ENCODE assay signal across 10 mouse cellular contexts in the genomic region with DNA sequence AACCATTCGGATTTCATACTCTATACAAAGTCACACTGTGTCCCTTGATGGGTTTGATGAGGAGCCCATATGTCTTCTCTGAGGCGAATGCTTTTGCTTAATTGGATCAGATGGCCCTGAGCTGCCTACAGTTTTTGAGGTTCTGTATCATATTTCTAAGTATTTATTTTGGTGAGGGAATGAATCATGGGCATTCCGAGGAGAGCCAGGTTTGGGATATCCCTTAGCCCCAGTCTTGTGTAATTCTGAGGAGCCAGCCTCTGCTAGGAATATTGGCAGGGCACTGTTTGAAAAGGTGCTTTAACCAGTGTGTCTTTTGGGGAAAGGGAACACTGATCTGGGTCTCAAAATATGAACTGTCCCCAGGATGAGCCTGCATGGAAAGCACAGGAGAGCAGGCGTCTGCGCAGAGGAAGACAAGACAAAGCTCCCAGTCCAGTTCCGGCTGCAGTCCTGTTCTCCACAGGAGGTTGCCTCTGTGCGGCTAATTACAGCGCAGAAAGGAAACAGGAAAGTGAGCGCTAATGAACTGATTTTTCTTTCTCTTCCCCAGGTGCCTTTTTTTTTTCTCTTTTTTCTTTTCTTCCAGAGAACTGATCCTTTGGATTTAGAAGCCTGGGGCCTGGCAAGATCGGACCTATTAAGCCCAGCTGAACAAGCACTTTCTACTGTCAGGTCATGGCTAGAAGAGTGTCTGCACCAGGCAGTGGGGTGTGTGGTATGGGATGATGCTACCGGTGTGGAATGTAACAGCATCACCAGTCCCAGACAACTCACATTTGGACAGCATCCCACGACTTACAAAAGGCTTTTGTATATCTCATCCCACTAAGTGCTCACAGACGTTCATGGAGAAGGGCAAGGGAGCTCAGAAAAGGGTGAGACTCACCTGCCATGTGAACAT.
DNase-seq lines count a peak whose midpoint lies in the region; ATAC-seq and TF ChIP-seq lines count a peak whose summit lies in the region.
"Had no signal": no experiment of that assay in that cellular context is flagged by ENCODE, and none has a peak within 500 bp of the region (broad histone marks: within the 10 kb centered on the region; RNA-seq: fewer than 3 reads in every experiment).

No protein-coding gene starts in this region.

- H3K27ac ChIP-seq in liver, embryonic 11.5 days (ENCODE audit: low read depth, low read length), result no peak overlapping the region
- H3K27ac ChIP-seq in liver, embryonic 12.5 days, result no peak overlapping the region
- H3K27ac ChIP-seq in forebrain, embryonic 13.5 days, result peak overlapping the region; percentile 14
- H3K27ac ChIP-seq in midbrain, postnatal 0 days (ENCODE audit: low read depth, low read length), result no peak overlapping the region
- H3K27ac ChIP-seq: liver, embryonic 14.5 days had no signal

- H3K9me3 ChIP-seq in liver, embryonic 11.5 days (ENCODE audit: control insufficient read depth, low read length), result no peaks in the 10 kb centered on the region
- no peaks in the 10 kb centered on the region for H3K9me3 ChIP-seq in liver, embryonic 12.5 days (replicated peaks)
- no peaks in the 10 kb centered on the region for H3K9me3 ChIP-seq in forebrain, embryonic 13.5 days (replicated peaks)
- H3K9me3 ChIP-seq in midbrain, postnatal 0 days (ENCODE audit: low read length), result no peaks in the 10 kb centered on the region

- H3K36me3 ChIP-seq in liver, embryonic 11.5 days (ENCODE audit: control insufficient read depth, insufficient read depth, low read length), result no peaks in the 10 kb centered on the region
- H3K36me3 ChIP-seq in liver, embryonic 12.5 days, result no peaks in the 10 kb centered on the region
- H3K36me3 ChIP-seq in forebrain, embryonic 13.5 days (ENCODE audit: poor library complexity, severe bottlenecking), result no peaks in the 10 kb centered on the region
- no peaks in the 10 kb centered on the region for H3K36me3 ChIP-seq in midbrain, postnatal 0 days (ENCODE audit: insufficient read depth, low read length)

- H3K4me2 ChIP-seq in liver, embryonic 11.5 days, result no peak overlapping the region
- no peak overlapping the region for H3K4me2 ChIP-seq in liver, embryonic 12.5 days
- H3K4me2 ChIP-seq in forebrain, embryonic 13.5 days, result no peak overlapping the region
- no peak overlapping the region for H3K4me2 ChIP-seq in midbrain, postnatal 0 days (ENCODE audit: low read depth, low read length, poor library complexity, severe bottlenecking)

- WGBS in liver, embryonic 11.5 days, result 57% methylated on average over 13 of the region's 13 CpGs
- WGBS in liver, embryonic 12.5 days (ENCODE audit: insufficient replicate concordance), result 59% methylated on average over 13 of the region's 13 CpGs
- 13% methylated on average over 13 of the region's 13 CpGs for WGBS in forebrain, embryonic 13.5 days
- WGBS in midbrain, postnatal 0 days, result 33% methylated on average over 13 of the region's 13 CpGs

- TF ChIP-seq CTCF in midbrain, postnatal 0 days (IDR thresholded peaks at IDR 0.05), result no peak

- H3K27me3 ChIP-seq in liver, embryonic 11.5 days (replicated peaks; ENCODE audit: control insufficient read depth, insufficient read depth, low read length), result no peaks in the 10 kb centered on the region
- no peaks in the 10 kb centered on the region for H3K27me3 ChIP-seq in liver, embryonic 12.5 days (replicated peaks)
- H3K27me3 ChIP-seq in forebrain, embryonic 13.5 days, result no peaks in the 10 kb centered on the region
- H3K27me3 ChIP-seq in midbrain, postnatal 0 days (ENCODE audit: insufficient read depth, low read length), result no peaks in the 10 kb centered on the region

- DNase-seq in liver, embryonic 11.5 days (ENCODE audit: low spot score), result peak; percentile 23
- DNase-seq in embryo, embryonic 10.5 days (ENCODE audit: low spot score), result peak; percentile 36
- peak; percentile 26 for DNase-seq in midbrain, postnatal 0 days (ENCODE audit: low spot score)
- no peak for DNase-seq in adrenal gland, postnatal 25 days
- DNase-seq in gastrocnemius, postnatal 25 days, result no peak
- no peak for DNase-seq in adrenal gland, postnatal 36 days
- DNase-seq: thymus, adult 18-20 months had no signal

- H3K9ac ChIP-seq in liver, embryonic 11.5 days (ENCODE audit: low read depth, low read length), result no peak overlapping the region
- no peak overlapping the region for H3K9ac ChIP-seq in liver, embryonic 12.5 days
- no peak overlapping the region for H3K9ac ChIP-seq in forebrain, embryonic 13.5 days
- H3K9ac ChIP-seq in midbrain, postnatal 0 days (replicated peaks; ENCODE audit: low read length, poor library complexity, severe bottlenecking), result no peak overlapping the region
- H3K9ac ChIP-seq: liver, embryonic 14.5 days had no signal

- no peaks in the 10 kb centered on the region for H3K4me1 ChIP-seq in liver, embryonic 11.5 days (replicated peaks; ENCODE audit: control insufficient read depth, insufficient read depth, low read length)
- H3K4me1 ChIP-seq in liver, embryonic 12.5 days, result no peaks in the 10 kb centered on the region
- peaks cover 20% of the 10 kb centered on the region for H3K4me1 ChIP-seq in forebrain, embryonic 13.5 days
- no peaks in the 10 kb centered on the region for H3K4me1 ChIP-seq in midbrain, postnatal 0 days (ENCODE audit: insufficient read depth, low read length)

- H3K4me3 ChIP-seq in liver, embryonic 11.5 days (ENCODE audit: low read depth, low read length), result no peak overlapping the region
- no peak overlapping the region for H3K4me3 ChIP-seq in liver, embryonic 12.5 days
- H3K4me3 ChIP-seq in forebrain, embryonic 13.5 days, result no peak overlapping the region
- H3K4me3 ChIP-seq in midbrain, postnatal 0 days (ENCODE audit: low read depth, low read length), result no peak overlapping the region

- no peak for ATAC-seq in liver, embryonic 11.5 days (replicated peaks; ENCODE audit: low FRiP score)
- no peak for ATAC-seq in liver, embryonic 12.5 days
- peak; percentile 56; the same call in 1 of the 2 replicates for ATAC-seq in forebrain, embryonic 13.5 days
- no peak for ATAC-seq in midbrain, postnatal 0 days (ENCODE audit: low FRiP score)

Comparison
In these comparisons a context has a peak if more than half of its experiments do, and no peak if none do; other contexts are left out.
1. DNase-seq: peak in liver, embryonic 11.5 days (single experiment), embryo, embryonic 10.5 days (single experiment) and midbrain, postnatal 0 days (single experiment); none in adrenal gland, postnatal 25 days (single experiment), gastrocnemius, postnatal 25 days (single experiment) and adrenal gland, postnatal 36 days (0 of 2).